Mouse (Mus musculus): ENCODE data around the gene Ubash3a. TPM values are rescaled to one million over a fixed set of nuclear protein-coding genes. Genes with fewer than 3 reads are reported as not detected.

Ubash3a gene
- total and polyA plus RNA-seq, 3 experiments = 0.29 to 0.36 TPM; not detected in 1

DNA sequence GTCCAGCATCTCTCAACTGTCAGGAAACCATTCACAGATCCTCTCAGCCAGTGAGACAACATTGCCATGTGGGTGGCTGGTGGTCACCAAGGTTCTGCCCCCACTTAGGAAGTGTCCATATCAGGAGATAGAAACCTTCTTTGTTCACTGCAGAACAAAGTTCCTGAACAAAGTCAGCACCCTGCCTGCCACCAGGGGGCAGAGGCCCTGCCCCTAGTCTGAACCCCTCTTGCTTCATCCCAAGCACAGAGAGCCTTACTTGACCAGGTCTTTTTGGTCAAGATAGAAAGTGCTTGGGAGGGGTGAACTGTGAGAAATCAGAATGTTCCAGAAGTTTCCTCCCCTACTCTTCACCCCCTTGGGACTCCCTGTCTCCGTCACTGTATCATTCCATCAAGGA is 28.2 kb downstream of the Ubash3a start:
- WGBS = 75% methylated on average over 1 of the region's 1 CpGs

DNA sequence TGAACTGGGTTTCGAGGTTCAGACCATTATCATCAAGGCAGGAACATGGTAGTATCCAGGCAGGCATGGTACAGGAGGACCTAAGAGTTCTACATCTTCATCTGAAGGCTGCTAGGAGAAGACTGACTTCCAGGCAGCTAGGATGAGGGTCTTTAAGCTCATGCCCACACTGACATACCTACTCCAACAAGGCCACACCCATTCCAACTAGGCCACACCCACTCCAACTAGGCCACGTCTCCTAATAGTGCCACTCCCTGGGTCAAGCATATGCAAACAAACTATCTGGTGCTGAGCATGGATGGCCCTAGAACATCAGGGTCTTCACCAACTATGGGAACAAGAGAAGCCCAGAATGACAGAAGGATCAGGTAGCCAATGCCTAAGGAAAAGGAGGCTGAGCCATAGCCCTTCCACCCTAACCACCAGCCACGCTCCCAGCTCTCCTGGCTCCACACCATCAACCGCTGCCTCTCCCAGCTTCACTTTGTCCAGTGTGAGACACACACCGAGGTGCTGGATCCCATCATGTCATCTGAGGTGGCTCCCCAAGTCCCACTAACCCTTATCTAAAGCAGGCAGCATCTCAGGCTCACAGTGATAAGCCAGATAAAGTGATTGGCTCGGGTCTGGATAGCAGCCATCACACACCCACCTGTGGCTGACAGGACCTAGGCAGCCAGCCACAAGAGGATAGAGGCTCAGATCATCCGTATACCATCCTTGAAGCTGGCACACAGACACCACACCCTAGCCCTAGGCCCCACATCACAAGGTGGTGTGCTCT is 30.8 kb downstream of the Ubash3a start:
- 74% methylated on average over 7 of the region's 7 CpGs for WGBS
- intact Hi-C loops (cut with DNase I) = no loop called here

More for the DNA sequence above, 28.2 kb downstream of the Ubash3a start:
- H3K27me3 ChIP-seq (ENCODE audit: control insufficient read depth, insufficient read depth, low read length) = no peaks in the 10 kb centered on the region
- no peaks in the 10 kb centered on the region for H3K4me1 ChIP-seq (ENCODE audit: control insufficient read depth, insufficient read depth, low read length)
- no peak for DNase-seq
- no peak overlapping the region for H3K27ac ChIP-seq
- no peak overlapping the region for H3K9ac ChIP-seq (ENCODE audit: low read depth, low read length)
- intact Hi-C loops (cut with DNase I) = no loop called here
- no peak overlapping the region for H3K4me3 ChIP-seq
- no peak for TF ChIP-seq EP300 (IDR thresholded peaks at IDR 0.05; ENCODE audit: insufficient read depth, low read depth, low read length)
- peak; percentile 23 for TF ChIP-seq CTCF (IDR thresholded peaks at IDR 0.05)
- no peak for TF ChIP-seq POLR2A (IDR thresholded peaks at IDR 0.05; ENCODE audit: insufficient read depth, low read depth, low read length)
- no peaks in the 10 kb centered on the region for H3K79me2 ChIP-seq (replicated peaks; ENCODE audit: control insufficient read depth, insufficient read depth, low read length)
- no peaks in the 10 kb centered on the region for H3K36me3 ChIP-seq (ENCODE audit: control insufficient read depth, insufficient read depth, low read length)

DNA sequence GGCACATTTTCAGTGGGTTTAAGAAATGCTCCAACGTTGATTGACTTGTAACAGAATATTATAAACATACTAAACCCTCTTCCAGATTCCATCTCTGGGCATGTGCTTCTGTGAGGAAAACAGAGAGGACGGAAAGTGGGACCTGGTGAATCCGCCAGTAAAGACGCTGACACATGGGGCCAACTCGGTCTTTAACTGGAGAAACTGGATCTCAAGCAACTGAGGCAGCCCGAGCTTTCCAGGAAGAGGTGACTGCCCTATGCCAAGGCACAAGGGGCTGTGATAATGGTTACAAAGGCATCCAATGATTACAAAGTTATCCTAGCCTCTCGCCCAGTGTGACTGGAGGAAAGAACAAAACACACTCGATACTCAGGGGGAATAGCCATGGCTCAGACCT is 33.5 kb downstream of the Ubash3a start:
- no peaks in the 10 kb centered on the region for H3K27me3 ChIP-seq (ENCODE audit: control insufficient read depth, insufficient read depth, low read length)
- no peaks in the 10 kb centered on the region for H3K36me3 ChIP-seq (ENCODE audit: control insufficient read depth, insufficient read depth, low read length)
- H3K4me3 ChIP-seq = no peak overlapping the region
- H3K79me2 ChIP-seq (replicated peaks; ENCODE audit: control insufficient read depth, insufficient read depth, low read length) = no peaks in the 10 kb centered on the region
- intact Hi-C loops (cut with DNase I) = no loop called here
- DNase-seq = peak in 1 of 2 experiments; percentile 8
- no peak overlapping the region for H3K27ac ChIP-seq
- WGBS = 78% methylated on average over 8 of the region's 8 CpGs
- H3K9ac ChIP-seq (ENCODE audit: low read depth, low read length) = no peak overlapping the region
- H3K4me1 ChIP-seq (ENCODE audit: control insufficient read depth, insufficient read depth, low read length) = peaks cover 4% of the 10 kb centered on the region
- TF ChIP-seq POLR2A (IDR thresholded peaks at IDR 0.05; ENCODE audit: insufficient read depth, low read depth, low read length) (no peak), EP300 (IDR thresholded peaks at IDR 0.05; ENCODE audit: insufficient read depth, low read depth, low read length) (no peak), CTCF (IDR thresholded peaks at IDR 0.05) (no peak)

More for the DNA sequence above, 30.8 kb downstream of the Ubash3a start:
- H3K36me3 ChIP-seq (ENCODE audit: control insufficient read depth, insufficient read depth, low read length) = no peaks in the 10 kb centered on the region
- H3K4me1 ChIP-seq (ENCODE audit: control insufficient read depth, insufficient read depth, low read length) = no peaks in the 10 kb centered on the region
- no peak overlapping the region for H3K27ac ChIP-seq
- no peak overlapping the region for H3K4me3 ChIP-seq
- peak in 1 of 2 experiments; percentile 2 for DNase-seq
- no peak overlapping the region for H3K9ac ChIP-seq (ENCODE audit: low read depth, low read length)
- no peaks in the 10 kb centered on the region for H3K27me3 ChIP-seq (ENCODE audit: control insufficient read depth, insufficient read depth, low read length)
- TF ChIP-seq CTCF (IDR thresholded peaks at IDR 0.05) = no peak
- TF ChIP-seq POLR2A (IDR thresholded peaks at IDR 0.05; ENCODE audit: insufficient read depth, low read depth, low read length) = no peak
- TF ChIP-seq EP300 (IDR thresholded peaks at IDR 0.05; ENCODE audit: insufficient read depth, low read depth, low read length) = no peak
- H3K79me2 ChIP-seq (replicated peaks; ENCODE audit: control insufficient read depth, insufficient read depth, low read length) = no peaks in the 10 kb centered on the region

DNA sequence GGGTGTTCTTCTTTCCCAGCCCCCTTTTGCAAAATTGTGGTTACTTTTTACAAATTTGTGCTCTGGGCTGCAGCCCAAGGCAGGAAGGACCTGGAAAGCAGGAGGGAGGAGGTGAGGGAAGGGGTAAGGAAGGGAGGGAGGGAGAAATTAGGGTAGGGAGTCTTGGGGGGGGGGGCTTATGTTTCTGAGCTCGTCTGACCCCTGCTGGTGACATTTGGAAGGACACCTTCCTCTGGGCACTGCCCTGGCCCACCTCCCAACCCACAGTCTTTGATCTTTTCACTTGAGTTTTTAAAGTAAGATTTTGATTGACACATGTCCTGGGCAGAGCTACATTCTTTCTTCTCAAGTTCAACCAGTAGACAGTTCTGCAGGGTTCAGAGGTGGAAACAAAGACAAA is 35.1 kb downstream of the Ubash3a start:
- Histone ChIP-seq H3K36me3 (ENCODE audit: control insufficient read depth, insufficient read depth, low read length) (no peaks in the 10 kb centered on the region), H3K27me3 (ENCODE audit: control insufficient read depth, insufficient read depth, low read length) (no peaks in the 10 kb centered on the region), H3K4me1 (ENCODE audit: control insufficient read depth, insufficient read depth, low read length) (peaks cover 4% of the 10 kb centered on the region), H3K27ac (no peak overlapping the region), H3K4me3 (no peak overlapping the region), H3K79me2 (replicated peaks; ENCODE audit: control insufficient read depth, insufficient read depth, low read length) (no peaks in the 10 kb centered on the region), H3K9ac (ENCODE audit: low read depth, low read length) (no peak overlapping the region)
- intact Hi-C loops (cut with DNase I) = loop anchor here (2.0 kb wide), 1 partner anchor 232 kb away; no protein-coding TSS in a partner anchor
- peak in 1 of 2 experiments; percentile 27 for DNase-seq
- 0% methylated on average over 1 of the region's 1 CpGs for WGBS
- TF ChIP-seq CTCF (IDR thresholded peaks at IDR 0.05) (peak; percentile 60), POLR2A (IDR thresholded peaks at IDR 0.05; ENCODE audit: insufficient read depth, low read depth, low read length) (no peak), EP300 (IDR thresholded peaks at IDR 0.05; ENCODE audit: insufficient read depth, low read depth, low read length) (no peak)

DNA sequence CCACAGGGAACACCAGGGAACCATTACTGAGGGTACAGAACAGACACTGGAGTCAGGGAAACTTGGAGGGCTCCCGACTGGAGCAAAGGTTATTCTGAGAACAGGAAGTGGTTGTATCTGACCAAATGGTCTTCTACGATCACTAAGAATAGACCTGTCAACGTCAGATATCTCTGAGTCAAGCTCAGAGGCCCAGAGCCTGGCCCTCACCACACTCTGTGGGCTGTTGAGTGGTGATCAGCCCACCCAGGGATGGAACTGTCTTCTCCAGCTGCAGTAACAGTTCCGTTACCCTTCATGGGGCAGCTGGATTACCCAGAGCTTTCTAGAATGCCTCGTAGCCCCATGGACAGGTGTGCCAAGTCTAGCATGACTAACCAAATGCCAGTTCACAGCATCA is 37.6 kb downstream of the Ubash3a start:
- Histone ChIP-seq H3K4me1 (ENCODE audit: control insufficient read depth, insufficient read depth, low read length) (peaks cover 4% of the 10 kb centered on the region), H3K27ac (peak overlapping the region; percentile 36), H3K79me2 (replicated peaks; ENCODE audit: control insufficient read depth, insufficient read depth, low read length) (no peaks in the 10 kb centered on the region), H3K27me3 (ENCODE audit: control insufficient read depth, insufficient read depth, low read length) (no peaks in the 10 kb centered on the region), H3K36me3 (ENCODE audit: control insufficient read depth, insufficient read depth, low read length) (no peaks in the 10 kb centered on the region), H3K9ac (ENCODE audit: low read depth, low read length) (no peak overlapping the region), H3K4me3 (no peak overlapping the region)
- peak in 1 of 2 experiments; percentile 52 for DNase-seq
- intact Hi-C loops (cut with DNase I) = no loop called here
- WGBS = 22% methylated on average over 5 of the region's 5 CpGs
- TF ChIP-seq POLR2A (IDR thresholded peaks at IDR 0.05; ENCODE audit: insufficient read depth, low read depth, low read length) (no peak), CTCF (IDR thresholded peaks at IDR 0.05) (no peak), EP300 (IDR thresholded peaks at IDR 0.05; ENCODE audit: insufficient read depth, low read depth, low read length) (no peak)

DNA sequence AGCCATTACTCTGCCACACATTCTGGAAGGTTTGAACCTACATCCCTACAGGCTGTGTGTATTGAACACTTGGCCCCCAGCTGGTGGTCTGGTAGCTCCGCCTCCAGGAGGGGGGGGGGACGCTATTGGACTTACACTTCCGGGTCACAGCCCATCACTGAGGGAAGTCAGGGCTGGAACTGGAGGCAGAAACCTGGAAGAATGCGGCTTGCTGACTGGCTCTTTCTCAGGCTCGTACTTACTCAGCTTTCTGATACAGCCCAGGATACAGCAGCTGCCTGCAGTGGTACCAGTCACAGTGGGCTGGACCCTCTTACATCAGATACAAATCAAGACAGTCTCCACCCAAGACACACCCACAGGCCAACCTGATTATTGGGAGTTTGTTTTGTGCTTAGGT is 39.5 kb downstream of the Ubash3a start:
- H3K4me3 ChIP-seq = no peak overlapping the region
- H3K9ac ChIP-seq (ENCODE audit: low read depth, low read length) = no peak overlapping the region
- intact Hi-C loops (cut with DNase I) = no loop called here
- 47% methylated on average over 5 of the region's 5 CpGs for WGBS
- peaks cover 4% of the 10 kb centered on the region for H3K4me1 ChIP-seq (ENCODE audit: control insufficient read depth, insufficient read depth, low read length)
- no peaks in the 10 kb centered on the region for H3K36me3 ChIP-seq (ENCODE audit: control insufficient read depth, insufficient read depth, low read length)
- DNase-seq = no peak
- TF ChIP-seq POLR2A (IDR thresholded peaks at IDR 0.05; ENCODE audit: insufficient read depth, low read depth, low read length) = no peak
- TF ChIP-seq EP300 (IDR thresholded peaks at IDR 0.05; ENCODE audit: insufficient read depth, low read depth, low read length) = no peak
- no peak for TF ChIP-seq CTCF (IDR thresholded peaks at IDR 0.05)
- H3K79me2 ChIP-seq (replicated peaks; ENCODE audit: control insufficient read depth, insufficient read depth, low read length) = no peaks in the 10 kb centered on the region
- no peaks in the 10 kb centered on the region for H3K27me3 ChIP-seq (ENCODE audit: control insufficient read depth, insufficient read depth, low read length)
- H3K27ac ChIP-seq = no peak overlapping the region

Data from heart, adult 2 months (tissue).